Mouse (Mus musculus) G1E (cell line): Measurements from ENCODE around the gene Dpysl4. TPM values are rescaled to one million over a fixed set of nuclear protein-coding genes. Genes with fewer than 3 reads are reported as not detected.

Experiments used
- ATAC-seq: 2 replicates; pipeline ENCODE4 v1.8.0; 2016; ENCODE audit warnings: mild to moderate bottlenecking; ENCODE audit not compliant: insufficient number of reproducible peaks, poor library complexity, low FRiP score, severe bottlenecking; ENCODE audit errors: extremely low read depth
- DNase-seq: peaks from one replicate; pipeline ENCODE4 v3.0.0; 2012; ENCODE audit warnings: low spot score
- H3K27me3 ChIP-seq: 2 replicates; pipeline ENCODE4 v1.6.1; 2012; ENCODE audit warnings: mild to moderate bottlenecking, low read length, inconsistent platforms; ENCODE audit not compliant: insufficient read depth
- H3K36me3 ChIP-seq: replicated peaks from 2 replicates; pipeline ENCODE3; 2012; ENCODE audit warnings: mild to moderate bottlenecking, inconsistent platforms
- H3K4me1 ChIP-seq: 2 replicates; pipeline ENCODE4 v1.6.1; 2012; ENCODE audit warnings: low read depth, low read length, inconsistent platforms, mixed read lengths; ENCODE audit not compliant: insufficient read depth
- H3K4me3 ChIP-seq: 2 replicates; pipeline ENCODE4 v1.5.1; 2012; ENCODE audit warnings: low read depth, mild to moderate bottlenecking, inconsistent platforms, low read length, moderate library complexity, mixed read lengths
- H3K9me3 ChIP-seq: replicated peaks from 2 replicates; pipeline ENCODE4 v1.6.1; 2012; ENCODE audit warnings: inconsistent platforms
- CTCF ChIP-seq: IDR thresholded peaks from 2 replicates; pipeline ENCODE4 v1.5.1; 2012; ENCODE audit warnings: low read depth, low read length, inconsistent platforms, mixed read lengths
- GATA1 ChIP-seq: IDR thresholded peaks from 2 replicates; pipeline ENCODE4 v1.6.1; 2012; ENCODE audit warnings: borderline replicate concordance, low read length, inconsistent platforms, mixed read lengths
- GATA2 ChIP-seq: IDR thresholded peaks from 2 replicates; pipeline ENCODE4 v1.6.1; 2012; ENCODE audit warnings: low read depth, low read length, inconsistent platforms, borderline replicate concordance
- POLR2AphosphoS5 ChIP-seq: IDR thresholded peaks from 2 replicates; pipeline ENCODE4 v1.6.1; 2012; ENCODE audit warnings: low read depth, low read length, inconsistent platforms; ENCODE audit not compliant: insufficient replicate concordance
- TAL1 ChIP-seq: conservative IDR thresholded peaks from 2 replicates; pipeline ENCODE4 v1.6.1; 2012; ENCODE audit warnings: low read depth, low read length, inconsistent platforms, mixed read lengths
- polyA plus RNA-seq: library from polyadenylated mRNA; stranded (reverse); fragments of >175 nt; gene quantifications from 2 replicates; pipeline ENCODE4 v1.2.3, GENCODE M21; 2012
- total RNA-seq, 2 experiments: library from RNA; stranded (forward) in 1 of 2; stranded (reverse) in 1 of 2; fragments of 200-1000 nt in 1 of 2; fragments of >200 nt in 1 of 2; fragmentation: Nextera tagmentation in 1 of 2; gene quantifications; 2 replicates each; pipeline ENCODE4 v1.2.3; 2014 to 2017

Dpysl4 gene
- total and polyA plus RNA-seq, 3 experiments = 0.05 TPM; not detected in 2

- peaks cover 44% of the 10 kb centered on the region for H3K9me3 ChIP-seq
- DNase-seq (no peak), ATAC-seq (no peak)
- no peaks in the 10 kb centered on the region; the same call in 1 of the 2 replicates for H3K27me3 ChIP-seq
- H3K4me1 ChIP-seq = no peaks in the 10 kb centered on the region
- TF ChIP-seq GATA2 (no peak), GATA1 (no peak), POLR2AphosphoS5 (no peak), TAL1 (no peak), CTCF (no peak)
- no peak overlapping the region for H3K4me3 ChIP-seq
- no peaks in the 10 kb centered on the region for H3K36me3 ChIP-seq
These were observed 61.6 kb downstream of the Dpysl4 start for GRCm38 (mm10) chr7:139147360-139147759.

GRCm38 (mm10) chr7:139149373-139149772 lies 63.6 kb downstream of the Dpysl4 start:
- no peaks in the 10 kb centered on the region for H3K4me1 ChIP-seq
- DNase-seq (no peak), ATAC-seq (no peak)
- H3K9me3 ChIP-seq = peaks cover 52% of the 10 kb centered on the region
- H3K27me3 ChIP-seq = no peaks in the 10 kb centered on the region
- H3K4me3 ChIP-seq = no peak overlapping the region
- TF ChIP-seq CTCF (no peak), GATA1 (no peak), TAL1 (no peak), GATA2 (no peak), POLR2AphosphoS5 (no peak)
- no peaks in the 10 kb centered on the region for H3K36me3 ChIP-seq

GRCm38 (mm10) chr7:139151116-139151515 lies 65.3 kb downstream of the Dpysl4 start:
- no peak for DNase-seq
- ATAC-seq = no peak
- no peak overlapping the region for H3K4me3 ChIP-seq

More at GRCm38 (mm10) chr7:139151116-139151515, 65.3 kb downstream of the Dpysl4 start:
- Histone ChIP-seq H3K4me1 (no peaks in the 10 kb centered on the region), H3K36me3 (no peaks in the 10 kb centered on the region), H3K27me3 (no peaks in the 10 kb centered on the region), H3K9me3 (peaks cover 63% of the 10 kb centered on the region)
- TF ChIP-seq GATA1 (no peak), TAL1 (no peak), GATA2 (no peak), CTCF (no peak), POLR2AphosphoS5 (no peak)

Other genes starting within 250 kb of the Dpysl4 start
- 27.5 and 29.9 TPM in 2 replicates for gene Ppp2r2d, start 239.9 kb upstream of the Dpysl4 start, total RNA-seq (2014; fragmentation: Nextera tagmentation)
- 35.1 and 38.4 TPM in 2 replicates for gene Ppp2r2d, start 239.9 kb upstream of the Dpysl4 start, total RNA-seq (2017)
- gene Ppp2r2d, start 239.9 kb upstream of the Dpysl4 start, polyA plus RNA-seq = 14.9 and 17.4 TPM in 2 replicates
- 26.6 and 28.1 TPM in 2 replicates for gene Mapk1ip1, start 239.7 kb upstream of the Dpysl4 start, total RNA-seq (2014; fragmentation: Nextera tagmentation)
- gene Mapk1ip1, start 239.7 kb upstream of the Dpysl4 start, total RNA-seq (2017) = 6.5 and 7.1 TPM in 2 replicates
- 3.9 and 6.3 TPM in 2 replicates for gene Mapk1ip1, start 239.7 kb upstream of the Dpysl4 start, polyA plus RNA-seq
- gene Bnip3, start 176.5 kb upstream of the Dpysl4 start, total RNA-seq (2014; fragmentation: Nextera tagmentation) = 275 and 332 TPM in 2 replicates
- 392 and 430 TPM in 2 replicates for gene Bnip3, start 176.5 kb upstream of the Dpysl4 start, total RNA-seq (2017)
- gene Bnip3, start 176.5 kb upstream of the Dpysl4 start, polyA plus RNA-seq = 128 and 131 TPM in 2 replicates
- not detected in 2 replicates for gene Jakmip3, start 145.3 kb upstream of the Dpysl4 start, total RNA-seq (2014; fragmentation: Nextera tagmentation)
- gene Jakmip3, start 145.3 kb upstream of the Dpysl4 start, total RNA-seq (2017) = 0.11 and 0.12 TPM in 2 replicates
- not detected in 2 replicates for gene Jakmip3, start 145.3 kb upstream of the Dpysl4 start, polyA plus RNA-seq
- gene Lrrc27, start 127.0 kb downstream of the Dpysl4 start, total RNA-seq (2014; fragmentation: Nextera tagmentation) = not detected in 2 replicates
- gene Lrrc27, start 127.0 kb downstream of the Dpysl4 start, total RNA-seq (2017) = 0.70 and 1.0 TPM in 2 replicates
- not detected in 2 replicates for gene Lrrc27, start 127.0 kb downstream of the Dpysl4 start, polyA plus RNA-seq
- gene Stk32c, start 127.3 kb downstream of the Dpysl4 start, total RNA-seq (2014; fragmentation: Nextera tagmentation) = not detected in 2 replicates
- gene Stk32c, start 127.3 kb downstream of the Dpysl4 start, total RNA-seq (2017) = not detected in 2 replicates
- not detected in 2 replicates for gene Stk32c, start 127.3 kb downstream of the Dpysl4 start, polyA plus RNA-seq
- gene Pwwp2b, start 162.5 kb downstream of the Dpysl4 start, total RNA-seq (2014; fragmentation: Nextera tagmentation) = not detected in 2 replicates
- 0.05 TPM in 1 of 2 replicates, not detected in the other for gene Pwwp2b, start 162.5 kb downstream of the Dpysl4 start, total RNA-seq (2017)
- 0.01 TPM in 1 of 2 replicates, not detected in the other for gene Pwwp2b, start 162.5 kb downstream of the Dpysl4 start, polyA plus RNA-seq